Mouse (Mus musculus) embryonic fibroblast, embryonic 13.5 days (primary cell): ENCODE data around the gene Rps6ka5.

Experiments used
- CTCF ChIP-seq: IDR thresholded peaks from 2 replicates; pipeline ENCODE4 v1.5.1; 2011; ENCODE audit warnings: mild to moderate bottlenecking, control low read depth, low read length, moderate library complexity, borderline replicate concordance; ENCODE audit not compliant: insufficient read depth
- POLR2A ChIP-seq: IDR thresholded peaks from 2 replicates; pipeline ENCODE4 v1.6.1; 2011; ENCODE audit warnings: low read depth, mild to moderate bottlenecking, control low read depth, low read length, moderate library complexity

DNA sequence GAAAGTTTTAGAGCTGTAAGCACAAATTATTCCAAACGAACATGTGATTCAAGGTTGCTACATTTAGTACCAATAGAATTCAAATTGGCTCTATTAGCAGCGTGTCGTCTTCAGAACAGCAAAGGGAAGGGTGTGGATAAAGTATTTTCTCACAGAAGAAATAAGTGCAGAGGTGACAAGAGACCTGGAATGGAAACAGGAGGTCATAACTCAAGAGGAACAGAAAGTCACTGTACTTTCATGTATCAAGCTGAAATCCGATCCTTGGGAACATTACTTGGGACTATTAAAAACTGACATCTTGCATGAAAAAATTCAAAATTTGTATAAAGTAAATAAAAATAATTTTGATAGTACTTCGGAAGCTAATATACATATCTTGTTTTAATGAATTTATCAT is 36.3 kb downstream of the Rps6ka5 start:
- TF ChIP-seq CTCF (no peak), POLR2A (no peak)
